Mouse (Mus musculus) limb, embryonic 10.5 days (tissue): ENCODE measurements at regions not wholly inside any gene's neighbourhood (a gene's known extent, or its start where the extent isn't known, plus 50 kb on each side); places are given as distances from the start of the nearest gene placed in this dataset.

Experiments used
- DNase-seq: peaks from one replicate; pipeline ENCODE4 v3.0.0-alpha.2; 2017; ENCODE audit warnings: low spot score
- H3K27ac ChIP-seq: fragments of 300-500 bp; sonication (generic); 2 replicates; pipeline ENCODE4 v1.5.1; 2016; ENCODE audit warnings: mild to moderate bottlenecking
- H3K27me3 ChIP-seq: fragments of 300-500 bp; sonication (generic); 2 replicates; pipeline ENCODE4 v1.6.1; 2016; ENCODE audit warnings: low read depth, mild to moderate bottlenecking; ENCODE audit not compliant: poor library complexity, severe bottlenecking
- H3K36me3 ChIP-seq: fragments of 300-500 bp; sonication (generic); 2 replicates; pipeline ENCODE4 v1.6.1; 2016; ENCODE audit warnings: mild to moderate bottlenecking, moderate library complexity
- H3K4me1 ChIP-seq: fragments of 300-500 bp; sonication (generic); 2 replicates; pipeline ENCODE4 v1.6.1; 2016
- H3K4me3 ChIP-seq: fragments of 300-500 bp; sonication (generic); 2 replicates; pipeline ENCODE4 v1.5.1; 2016; ENCODE audit warnings: mild to moderate bottlenecking, moderate library complexity
- H3K9me3 ChIP-seq: fragments of 300-500 bp; sonication (generic); replicated peaks from 2 replicates; pipeline ENCODE4 v1.6.1; 2016; ENCODE audit warnings: mild to moderate bottlenecking
- WGBS: fragments of 180-500 bp; shearing (Covaris S2); methylation state at CpG from one replicate; pipeline ENCODE4 v1.1.7; 2016; 5-methylcytosine and 5-hydroxymethylcytosine counted together

DNA sequence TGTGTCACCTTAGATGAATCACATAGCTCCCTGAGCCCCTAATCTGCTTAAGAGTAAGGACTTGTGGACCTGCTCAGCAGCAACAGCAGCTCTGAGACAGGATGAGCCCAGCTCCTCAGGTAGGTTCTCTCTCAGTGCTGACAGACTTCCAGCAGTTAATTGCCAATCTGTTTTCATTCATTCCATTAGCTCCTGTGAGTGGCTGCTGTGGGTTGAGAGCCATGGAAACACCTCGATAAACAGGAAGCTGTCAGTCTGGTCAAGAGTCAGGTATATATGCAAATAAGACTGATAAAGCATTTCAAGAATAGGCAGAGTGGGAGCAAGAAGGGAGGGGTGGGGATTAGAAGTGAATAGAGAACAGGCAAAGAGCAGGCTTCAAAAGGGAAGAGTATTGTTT, 673.7 kb downstream of the Zfp706 start:
- Histone ChIP-seq H3K4me3 (no peak overlapping the region), H3K36me3 (no peaks in the 10 kb centered on the region), H3K27ac (no peak overlapping the region), H3K9me3 (no peaks in the 10 kb centered on the region), H3K4me1 (no peaks in the 10 kb centered on the region), H3K27me3 (no peaks in the 10 kb centered on the region)
- no peak for DNase-seq
- 68% methylated on average over 1 of the region's 1 CpGs for WGBS

DNA sequence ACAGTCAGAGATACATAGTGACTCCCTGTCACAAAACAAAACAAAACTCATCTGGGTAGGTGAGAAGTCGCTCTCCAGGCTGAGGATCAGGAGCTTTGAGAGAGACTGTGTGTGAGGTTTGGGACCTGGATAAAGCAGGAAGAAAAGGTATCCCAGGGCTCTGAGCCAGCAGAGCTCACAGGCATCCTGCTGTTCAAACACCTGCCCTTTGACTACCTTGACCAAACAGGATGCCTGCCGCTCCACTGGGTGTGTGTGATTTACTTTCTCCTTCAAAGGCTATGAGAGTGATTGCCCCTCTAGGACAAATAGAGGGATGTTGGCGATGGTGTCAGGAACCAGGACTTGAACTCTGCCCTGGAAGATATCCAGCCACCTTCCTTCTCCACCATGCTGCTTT, 674.3 kb downstream of the Zfp706 start:
- H3K4me1 ChIP-seq, result no peaks in the 10 kb centered on the region
- no peak overlapping the region for H3K4me3 ChIP-seq
- no peaks in the 10 kb centered on the region for H3K9me3 ChIP-seq
- no peak overlapping the region for H3K27ac ChIP-seq
- H3K36me3 ChIP-seq, result no peaks in the 10 kb centered on the region
- DNase-seq, result no peak
- H3K27me3 ChIP-seq, result no peaks in the 10 kb centered on the region
- WGBS, result 61% methylated on average over 3 of the region's 3 CpGs
